Mouse (Mus musculus) retina, embryonic 14.5 days (tissue): ENCODE data around the gene Oaz1.
"Not testable (repeated sequence)": the region's sequence is repeated elsewhere in the genome, so short reads cannot be mapped to it uniquely, and the experiment has no call there.

Source experiments
- DNase-seq: peaks from one replicate; pipeline ENCODE4 v3.0.0-alpha.2; 2015; ENCODE audit warnings: low spot score

Oaz1 gene

GRCm38 (mm10) chr10:80802996-80803395 lies 23.5 kb upstream of the Oaz1 start:
- no peak for DNase-seq

- no peak for DNase-seq
Measured at GRCm38 (mm10) chr10:80804340-80804739, 22.1 kb upstream of the Oaz1 start.

- DNase-seq = no peak
Measured at GRCm38 (mm10) chr10:80804916-80805315, 21.5 kb upstream of the Oaz1 start, which contains the start of gene Amh. Gene Amh, plus strand, starts transcription at chr10:80805243.

GRCm38 (mm10) chr10:80805322-80805721 lies 21.1 kb upstream of the Oaz1 start:
- DNase-seq = no peak

- DNase-seq = peak; percentile 85
Measured at GRCm38 (mm10) chr10:80805925-80806324, 20.5 kb upstream of the Oaz1 start.

GRCm38 (mm10) chr10:80806341-80807056 lies 20.0 kb upstream of the Oaz1 start:
- DNase-seq = peak; percentile 23

- DNase-seq = peak; percentile 81
Measured at GRCm38 (mm10) chr10:80807057-80807627, 19.3 kb upstream of the Oaz1 start.

- peak; percentile 28 for DNase-seq
Measured at GRCm38 (mm10) chr10:80808099-80808984, 18.1 kb upstream of the Oaz1 start.

- no peak for DNase-seq
Measured at GRCm38 (mm10) chr10:80808985-80809632, 17.3 kb upstream of the Oaz1 start.

- no peak for DNase-seq
Measured at GRCm38 (mm10) chr10:80810084-80810483, 16.4 kb upstream of the Oaz1 start.

GRCm38 (mm10) chr10:80812391-80813041 lies 13.9 kb upstream of the Oaz1 start:
- DNase-seq = no peak

- no peak for DNase-seq
Measured at GRCm38 (mm10) chr10:80813366-80813765, 13.1 kb upstream of the Oaz1 start, which contains the start of gene Jsrp1. Gene Jsrp1, minus strand, starts transcription at chr10:80813498.

- no peak for DNase-seq
Measured at GRCm38 (mm10) chr10:80814800-80815199, 11.7 kb upstream of the Oaz1 start.

- not testable (repeated sequence) for DNase-seq
Measured at GRCm38 (mm10) chr10:80816303-80816702, 10.2 kb upstream of the Oaz1 start.

- no peak for DNase-seq
Measured at GRCm38 (mm10) chr10:80817164-80817563, 9.3 kb upstream of the Oaz1 start.

- DNase-seq = not testable (repeated sequence)
Measured at GRCm38 (mm10) chr10:80817955-80818354, 8.5 kb upstream of the Oaz1 start.

- no peak for DNase-seq
Measured at GRCm38 (mm10) chr10:80818599-80819281, 7.7 kb upstream of the Oaz1 start.

GRCm38 (mm10) chr10:80819406-80819805 lies 7.0 kb upstream of the Oaz1 start:
- no peak for DNase-seq

- peak; percentile 64 for DNase-seq
Measured at GRCm38 (mm10) chr10:80821991-80822390, 4.5 kb upstream of the Oaz1 start.

GRCm38 (mm10) chr10:80822528-80822927 lies 3.9 kb upstream of the Oaz1 start:
- no peak for DNase-seq

- no peak for DNase-seq
Measured at GRCm38 (mm10) chr10:80823316-80823715, 3.1 kb upstream of the Oaz1 start.
